Mouse (Mus musculus) bone marrow macrophage, adult 2 months (primary cell): ENCODE data around the gene Arhgef3.

ENCODE experiments used
- CTCF ChIP-seq: IDR thresholded peaks from 2 replicates; pipeline ENCODE4 v1.5.1; 2012; ENCODE audit warnings: low read depth, mild to moderate bottlenecking, low read length, moderate library complexity
- POLR2A ChIP-seq: IDR thresholded peaks from 2 replicates; pipeline ENCODE4 v1.6.1; 2012; ENCODE audit warnings: mild to moderate bottlenecking, low read depth, low read length, borderline replicate concordance

- TF ChIP-seq CTCF (no peak), POLR2A (no peak)
Observed at GRCm38 (mm10) chr14:27242769-27243168, 128.1 kb downstream of the Arhgef3 start.
